Mouse (Mus musculus): ENCODE data around the gene Manbal. TPM values are rescaled to one million over a fixed set of nuclear protein-coding genes. Genes with fewer than 3 reads are reported as not detected.

Gene Manbal
- polyA plus RNA-seq, 1 experiment from 2014 or later: 78.4 TPM

GRCm38 (mm10) chr2:157360028-157360427, 7.4 kb upstream of the Manbal start:
- H3K27me3 ChIP-seq (ENCODE audit: insufficient read depth, low read length): no peaks in the 10 kb centered on the region
- H3K9me3 ChIP-seq (replicated peaks; ENCODE audit: low read length): no peaks in the 10 kb centered on the region
- no peaks in the 10 kb centered on the region for H3K36me3 ChIP-seq (ENCODE audit: insufficient read depth, low read length)
- H3K27ac ChIP-seq: no peak overlapping the region
- TF ChIP-seq CTCF (IDR thresholded peaks at IDR 0.05; ENCODE audit: low read depth): no peak
- DNase-seq (ENCODE audit: low spot score) (no peak), ATAC-seq (replicated peaks; ENCODE audit: low FRiP score, low read depth) (no peak)
- no peak overlapping the region for H3K4me2 ChIP-seq (ENCODE audit: low read length)
- WGBS: 83% methylated on average over 5 of the region's 5 CpGs
- no peaks in the 10 kb centered on the region for H3K4me1 ChIP-seq (replicated peaks; ENCODE audit: insufficient read depth, low read length)
- H3K9ac ChIP-seq (ENCODE audit: low read depth, low read length): no peak overlapping the region
- no peak overlapping the region for H3K4me3 ChIP-seq (replicated peaks; ENCODE audit: low read depth, low read length)

DNA sequence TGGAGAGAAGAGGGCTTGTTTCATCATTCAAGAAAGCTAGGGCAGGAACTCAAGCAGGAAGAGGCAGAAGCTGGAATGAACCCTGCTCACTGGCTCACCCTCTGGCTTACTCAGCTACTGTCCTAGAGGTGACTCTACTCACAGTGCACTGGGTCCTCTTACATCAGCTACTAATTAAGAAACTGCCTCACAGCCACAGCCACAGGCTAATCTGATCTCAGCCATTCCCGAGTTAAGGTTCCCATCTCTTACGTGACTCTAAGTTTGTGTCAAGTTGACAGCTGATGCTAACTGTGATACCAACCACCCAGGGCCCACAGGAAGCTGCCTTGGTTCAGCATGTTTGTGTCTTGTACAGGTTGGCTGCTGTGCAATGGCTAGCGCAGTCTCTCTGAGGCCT, 4.4 kb upstream of the Manbal start:
- DNase-seq (ENCODE audit: low spot score) (no peak), ATAC-seq (replicated peaks; ENCODE audit: low FRiP score, low read depth) (no peak)
- Histone ChIP-seq H3K27ac (no peak overlapping the region), H3K9me3 (replicated peaks; ENCODE audit: low read length) (no peaks in the 10 kb centered on the region), H3K9ac (ENCODE audit: low read depth, low read length) (no peak overlapping the region), H3K4me1 (replicated peaks; ENCODE audit: insufficient read depth, low read length) (peaks cover 6% of the 10 kb centered on the region; the same call in 1 of the 2 replicates), H3K27me3 (ENCODE audit: insufficient read depth, low read length) (no peaks in the 10 kb centered on the region), H3K4me2 (ENCODE audit: low read length) (no peak overlapping the region), H3K4me3 (replicated peaks; ENCODE audit: low read depth, low read length) (no peak overlapping the region), H3K36me3 (ENCODE audit: insufficient read depth, low read length) (no peaks in the 10 kb centered on the region)
- no peak for TF ChIP-seq CTCF (IDR thresholded peaks at IDR 0.05; ENCODE audit: low read depth)
- WGBS: 80% methylated on average over 3 of the region's 3 CpGs

- peak overlapping the region; percentile 80; the same call in 1 of the 2 replicates for H3K4me3 ChIP-seq (replicated peaks; ENCODE audit: low read depth, low read length)
- ATAC-seq (replicated peaks; ENCODE audit: low FRiP score, low read depth) (no peak), DNase-seq (ENCODE audit: low spot score) (no peak)
- H3K9me3 ChIP-seq (replicated peaks; ENCODE audit: low read length): no peaks in the 10 kb centered on the region
- H3K4me2 ChIP-seq (ENCODE audit: low read length): peak overlapping the region; percentile 72
- peak overlapping the region; percentile 94; the same call in 1 of the 2 replicates for H3K9ac ChIP-seq (ENCODE audit: low read depth, low read length)
- H3K27ac ChIP-seq: peak overlapping the region; percentile 94; the same call in 1 of the 2 replicates
- peaks cover 12% of the 10 kb centered on the region; the same call in 1 of the 2 replicates for H3K4me1 ChIP-seq (replicated peaks; ENCODE audit: insufficient read depth, low read length)
- no peak for TF ChIP-seq CTCF (IDR thresholded peaks at IDR 0.05; ENCODE audit: low read depth)
- H3K36me3 ChIP-seq (ENCODE audit: insufficient read depth, low read length): no peaks in the 10 kb centered on the region
- 80% methylated on average over 9 of the region's 9 CpGs for WGBS
- H3K27me3 ChIP-seq (ENCODE audit: insufficient read depth, low read length): no peaks in the 10 kb centered on the region
Measured at GRCm38 (mm10) chr2:157366762-157367161, 632 bp upstream of the Manbal start.

GRCm38 (mm10) chr2:157367991-157368390, 597 bp downstream of the Manbal start:
- peaks cover 12% of the 10 kb centered on the region; the same call in 1 of the 2 replicates for H3K4me1 ChIP-seq (replicated peaks; ENCODE audit: insufficient read depth, low read length)
- H3K36me3 ChIP-seq (ENCODE audit: insufficient read depth, low read length): no peaks in the 10 kb centered on the region
- peak overlapping the region; percentile 94 for H3K27ac ChIP-seq
- no peaks in the 10 kb centered on the region for H3K27me3 ChIP-seq (ENCODE audit: insufficient read depth, low read length)
- peak overlapping the region; percentile 94 for H3K9ac ChIP-seq (ENCODE audit: low read depth, low read length)
- H3K4me2 ChIP-seq (ENCODE audit: low read length): peak overlapping the region; percentile 72
- DNase-seq (ENCODE audit: low spot score) (no peak), ATAC-seq (replicated peaks; ENCODE audit: low FRiP score, low read depth) (peak; percentile 16; the same call in 1 of the 2 replicates)
- H3K9me3 ChIP-seq (replicated peaks; ENCODE audit: low read length): no peaks in the 10 kb centered on the region
- no peak for TF ChIP-seq CTCF (IDR thresholded peaks at IDR 0.05; ENCODE audit: low read depth)
- peak overlapping the region; percentile 80 for H3K4me3 ChIP-seq (replicated peaks; ENCODE audit: low read depth, low read length)
- WGBS: under 1% methylated on average over 13 of the region's 13 CpGs

- DNase-seq (ENCODE audit: low spot score) (no peak), ATAC-seq (replicated peaks; ENCODE audit: low FRiP score, low read depth) (no peak)
- Histone ChIP-seq H3K4me2 (ENCODE audit: low read length) (no peak overlapping the region), H3K9ac (ENCODE audit: low read depth, low read length) (no peak overlapping the region), H3K9me3 (replicated peaks; ENCODE audit: low read length) (no peaks in the 10 kb centered on the region), H3K27me3 (ENCODE audit: insufficient read depth, low read length) (no peaks in the 10 kb centered on the region), H3K36me3 (ENCODE audit: insufficient read depth, low read length) (0 out of 2 replicates have a peak, but pooled peaks cover 3% of the 10 kb centered on the region), H3K27ac (no peak overlapping the region), H3K4me1 (replicated peaks; ENCODE audit: insufficient read depth, low read length) (peaks cover 11% of the 10 kb centered on the region; the same call in 1 of the 2 replicates), H3K4me3 (replicated peaks; ENCODE audit: low read depth, low read length) (no peak overlapping the region)
- 60% methylated on average over 6 of the region's 6 CpGs for WGBS
- TF ChIP-seq CTCF (IDR thresholded peaks at IDR 0.05; ENCODE audit: low read depth): no peak
Measured at GRCm38 (mm10) chr2:157371696-157372095, 4.3 kb downstream of the Manbal start.

- peak overlapping the region; percentile 25; the same call in 1 of the 2 replicates for H3K27ac ChIP-seq
- DNase-seq (ENCODE audit: low spot score) (no peak), ATAC-seq (replicated peaks; ENCODE audit: low FRiP score, low read depth) (no peak; the same call in 1 of the 2 replicates)
- no peak overlapping the region for H3K4me2 ChIP-seq (ENCODE audit: low read length)
- no peak overlapping the region for H3K9ac ChIP-seq (ENCODE audit: low read depth, low read length)
- 58% methylated on average over 3 of the region's 3 CpGs for WGBS
- no peaks in the 10 kb centered on the region for H3K27me3 ChIP-seq (ENCODE audit: insufficient read depth, low read length)
- no peak overlapping the region for H3K4me3 ChIP-seq (replicated peaks; ENCODE audit: low read depth, low read length)
- no peaks in the 10 kb centered on the region for H3K9me3 ChIP-seq (replicated peaks; ENCODE audit: low read length)
- no peak for TF ChIP-seq CTCF (IDR thresholded peaks at IDR 0.05; ENCODE audit: low read depth)
- H3K36me3 ChIP-seq (ENCODE audit: insufficient read depth, low read length): 0 out of 2 replicates have a peak, but pooled peaks cover 3% of the 10 kb centered on the region
- 0 out of 2 replicates have a peak, but pooled peaks cover under 1% of the 10 kb centered on the region for H3K4me1 ChIP-seq (replicated peaks; ENCODE audit: insufficient read depth, low read length)
Measured at GRCm38 (mm10) chr2:157373681-157374080, 6.3 kb downstream of the Manbal start.

DNA sequence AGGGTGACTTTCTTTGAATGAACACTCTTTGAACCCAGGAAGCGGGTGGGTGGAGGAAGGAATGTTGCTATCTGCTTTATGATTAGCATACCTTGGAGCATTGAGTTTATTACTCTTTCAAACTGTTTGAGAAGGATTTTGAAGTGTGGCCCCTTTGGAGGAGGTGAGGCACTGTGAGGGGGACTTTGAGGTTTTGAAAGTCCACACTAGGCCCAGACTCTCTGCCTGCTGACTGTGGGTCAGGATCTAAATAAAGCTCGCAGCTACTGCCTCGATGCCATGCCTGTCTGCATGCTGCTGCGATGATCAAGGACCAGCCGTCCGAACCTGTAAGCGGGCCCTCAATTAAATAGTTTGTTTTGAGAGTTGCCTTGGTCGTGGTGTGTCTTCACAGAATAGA, 7.7 kb downstream of the Manbal start:
- Histone ChIP-seq H3K36me3 (ENCODE audit: insufficient read depth, low read length) (0 out of 2 replicates have a peak, but pooled peaks cover 12% of the 10 kb centered on the region), H3K4me1 (replicated peaks; ENCODE audit: insufficient read depth, low read length) (no peaks in the 10 kb centered on the region), H3K4me3 (replicated peaks; ENCODE audit: low read depth, low read length) (no peak overlapping the region), H3K9me3 (replicated peaks; ENCODE audit: low read length) (no peaks in the 10 kb centered on the region), H3K27ac (no peak overlapping the region), H3K9ac (ENCODE audit: low read depth, low read length) (no peak overlapping the region), H3K4me2 (ENCODE audit: low read length) (no peak overlapping the region), H3K27me3 (ENCODE audit: insufficient read depth, low read length) (no peaks in the 10 kb centered on the region)
- 59% methylated on average over 8 of the region's 8 CpGs for WGBS
- ATAC-seq (replicated peaks; ENCODE audit: low FRiP score, low read depth) (no peak), DNase-seq (ENCODE audit: low spot score) (no peak)
- no peak for TF ChIP-seq CTCF (IDR thresholded peaks at IDR 0.05; ENCODE audit: low read depth)

Data from kidney, postnatal 0 days (tissue).